Mouse (Mus musculus): ENCODE data around the gene Etfdh. TPM values are rescaled to one million over a fixed set of nuclear protein-coding genes. Genes with fewer than 3 reads are reported as not detected.

Gene Etfdh
- polyA plus RNA-seq, 1 experiment from 2014 or later, result 50.3 TPM

GRCm38 (mm10) chr3:79561784-79562715 lies 67.2 kb downstream of the Etfdh start:
- WGBS, result 86% methylated on average over 10 of the region's 10 CpGs
- Histone ChIP-seq H3K9me3 (ENCODE audit: control insufficient read depth, low read length) (no peaks in the 10 kb centered on the region), H3K36me3 (ENCODE audit: control insufficient read depth, insufficient read depth, low read length) (no peaks in the 10 kb centered on the region), H3K9ac (ENCODE audit: low read depth, low read length) (no peak overlapping the region), H3K4me3 (ENCODE audit: low read depth, low read length) (no peak overlapping the region), H3K4me1 (replicated peaks; ENCODE audit: control insufficient read depth, insufficient read depth, low read length) (0 out of 2 replicates have a peak, but pooled peaks cover 2% of the 10 kb centered on the region), H3K4me2 (replicated peaks; ENCODE audit: low read depth, low read length) (no peak overlapping the region), H3K27ac (ENCODE audit: low read depth, low read length) (no peak overlapping the region), H3K27me3 (ENCODE audit: control insufficient read depth, insufficient read depth, low read length) (no peaks in the 10 kb centered on the region)
- ATAC-seq (ENCODE audit: low FRiP score) (no peak), DNase-seq (ENCODE audit: low spot score) (no peak)

- H3K4me3 ChIP-seq (ENCODE audit: low read depth, low read length), result no peak overlapping the region
- 98% methylated on average over 6 of the region's 6 CpGs for WGBS
- DNase-seq (ENCODE audit: low spot score), result no peak
Measured at GRCm38 (mm10) chr3:79560555-79560954, 68.7 kb downstream of the Etfdh start.

DNA sequence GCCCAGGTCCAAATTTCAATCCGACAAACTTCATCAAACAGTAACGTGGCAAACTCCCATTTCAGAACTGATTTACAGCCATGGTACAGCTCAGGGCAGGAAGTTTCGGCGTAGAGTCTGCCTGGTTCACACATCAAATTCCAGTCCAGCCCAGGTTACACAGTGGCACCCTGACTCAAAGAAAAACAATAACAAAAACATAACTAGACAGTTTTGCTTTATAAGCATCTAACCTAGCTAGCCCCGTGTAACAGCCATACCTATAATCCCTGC lies 69.6 kb downstream of the Etfdh start:
- Histone ChIP-seq H3K4me2 (replicated peaks; ENCODE audit: low read depth, low read length) (no peak overlapping the region), H3K9me3 (ENCODE audit: control insufficient read depth, low read length) (no peaks in the 10 kb centered on the region), H3K4me1 (replicated peaks; ENCODE audit: control insufficient read depth, insufficient read depth, low read length) (no peaks in the 10 kb centered on the region), H3K27me3 (ENCODE audit: control insufficient read depth, insufficient read depth, low read length) (no peaks in the 10 kb centered on the region), H3K36me3 (ENCODE audit: control insufficient read depth, insufficient read depth, low read length) (no peaks in the 10 kb centered on the region), H3K4me3 (ENCODE audit: low read depth, low read length) (no peak overlapping the region), H3K9ac (ENCODE audit: low read depth, low read length) (no peak overlapping the region), H3K27ac (ENCODE audit: low read depth, low read length) (no peak overlapping the region)
- DNase-seq (ENCODE audit: low spot score) (no peak), ATAC-seq (ENCODE audit: low FRiP score) (no peak)
- WGBS, result 93% methylated on average over 5 of the region's 5 CpGs

More at GRCm38 (mm10) chr3:79560555-79560954, 68.7 kb downstream of the Etfdh start:
- Histone ChIP-seq H3K27ac (ENCODE audit: low read depth, low read length) (no peak overlapping the region), H3K9me3 (ENCODE audit: control insufficient read depth, low read length) (no peaks in the 10 kb centered on the region), H3K27me3 (ENCODE audit: control insufficient read depth, insufficient read depth, low read length) (no peaks in the 10 kb centered on the region), H3K9ac (ENCODE audit: low read depth, low read length) (no peak overlapping the region), H3K36me3 (ENCODE audit: control insufficient read depth, insufficient read depth, low read length) (no peaks in the 10 kb centered on the region), H3K4me1 (replicated peaks; ENCODE audit: control insufficient read depth, insufficient read depth, low read length) (no peaks in the 10 kb centered on the region), H3K4me2 (replicated peaks; ENCODE audit: low read depth, low read length) (no peak overlapping the region)
- ATAC-seq (ENCODE audit: low FRiP score), result no peak

GRCm38 (mm10) chr3:79559021-79559772 lies 70.1 kb downstream of the Etfdh start:
- Histone ChIP-seq H3K4me2 (replicated peaks; ENCODE audit: low read depth, low read length) (no peak overlapping the region), H3K27ac (ENCODE audit: low read depth, low read length) (no peak overlapping the region), H3K27me3 (ENCODE audit: control insufficient read depth, insufficient read depth, low read length) (no peaks in the 10 kb centered on the region), H3K9me3 (ENCODE audit: control insufficient read depth, low read length) (no peaks in the 10 kb centered on the region), H3K9ac (ENCODE audit: low read depth, low read length) (no peak overlapping the region), H3K4me1 (replicated peaks; ENCODE audit: control insufficient read depth, insufficient read depth, low read length) (no peaks in the 10 kb centered on the region), H3K36me3 (ENCODE audit: control insufficient read depth, insufficient read depth, low read length) (no peaks in the 10 kb centered on the region), H3K4me3 (ENCODE audit: low read depth, low read length) (no peak overlapping the region)
- DNase-seq (ENCODE audit: low spot score) (no peak), ATAC-seq (ENCODE audit: low FRiP score) (no peak)
- whole genome bisulfite sequencing, result 86% methylated on average over 9 of the region's 9 CpGs

DNA sequence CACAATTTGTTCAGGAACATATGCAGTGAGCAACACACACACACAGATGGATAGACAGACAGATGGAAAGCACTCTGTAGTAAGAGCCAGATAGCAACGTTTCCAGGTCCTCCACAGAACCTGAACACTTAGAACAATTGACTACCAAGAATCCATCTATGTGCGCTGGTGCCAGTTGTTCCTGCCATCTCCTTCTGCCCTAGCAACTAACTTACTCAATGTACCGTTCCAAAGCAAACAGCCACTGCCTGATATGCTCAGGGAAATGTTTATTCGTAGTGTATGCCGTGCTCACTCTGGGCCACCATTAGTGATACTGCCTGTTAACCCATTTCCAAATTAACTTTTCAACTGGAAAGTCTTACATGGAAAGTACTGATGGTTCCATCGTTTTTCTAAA lies 74.2 kb downstream of the Etfdh start:
- no peak overlapping the region for H3K27ac ChIP-seq (ENCODE audit: low read depth, low read length)
- H3K9ac ChIP-seq (ENCODE audit: low read depth, low read length), result no peak overlapping the region
- H3K4me3 ChIP-seq (ENCODE audit: low read depth, low read length), result no peak overlapping the region
- no peaks in the 10 kb centered on the region for H3K36me3 ChIP-seq (ENCODE audit: control insufficient read depth, insufficient read depth, low read length)
- ATAC-seq (ENCODE audit: low FRiP score) (no peak), DNase-seq (ENCODE audit: low spot score) (no peak)
- H3K9me3 ChIP-seq (ENCODE audit: control insufficient read depth, low read length), result no peaks in the 10 kb centered on the region
- no peak overlapping the region for H3K4me2 ChIP-seq (replicated peaks; ENCODE audit: low read depth, low read length)
- no peaks in the 10 kb centered on the region for H3K27me3 ChIP-seq (ENCODE audit: control insufficient read depth, insufficient read depth, low read length)
- 95% methylated on average over 6 of the region's 6 CpGs for WGBS
- no peaks in the 10 kb centered on the region for H3K4me1 ChIP-seq (replicated peaks; ENCODE audit: control insufficient read depth, insufficient read depth, low read length)

Other genes with a start within 250 kb of the Etfdh start
- 6.9 and 7.9 TPM in 2 replicates for gene Fnip2, start 61.7 kb downstream of the Etfdh start, polyA plus RNA-seq (2014; fragmentation: Nextera tagmentation; extraction: Ambion mirVana)
- 210 and 215 TPM in 2 replicates for gene Ppid, start 38.2 kb downstream of the Etfdh start, polyA plus RNA-seq (2014; fragmentation: Nextera tagmentation; extraction: Ambion mirVana)
- gene 4930579G24Rik, start 421 bp downstream of the Etfdh start, polyA plus RNA-seq (2014; fragmentation: Nextera tagmentation; extraction: Ambion mirVana), result 23.7 and 26.1 TPM in 2 replicates
- gene Rxfp1, start 108.4 kb upstream of the Etfdh start, polyA plus RNA-seq (2014; fragmentation: Nextera tagmentation; extraction: Ambion mirVana), result not detected in 2 replicates
- gene Tmem144, start 223.3 kb upstream of the Etfdh start, polyA plus RNA-seq (2014; fragmentation: Nextera tagmentation; extraction: Ambion mirVana), result 3.1 and 4.6 TPM in 2 replicates